Mouse (Mus musculus): ENCODE results near the gene Tomm5. TPM values are rescaled to one million over a fixed set of nuclear protein-coding genes. Genes with fewer than 3 reads are reported as not detected.
"Not testable (repeated sequence)": the region's sequence is repeated elsewhere in the genome, so short reads cannot be mapped to it uniquely, and the experiment has no call there.

Gene Tomm5
- polyA plus RNA-seq, 1 experiment from 2014 or later, result 150 TPM

GRCm38 (mm10) chr4:45081041-45081440 is 26.9 kb downstream of the Tomm5 start:
- H3K36me3 ChIP-seq (ENCODE audit: control insufficient read depth, insufficient read depth, low read length); H3K27me3 ChIP-seq (ENCODE audit: control insufficient read depth, insufficient read depth, low read depth, low read length); H3K9me3 ChIP-seq (replicated peaks; ENCODE audit: control insufficient read depth, low read length, poor library complexity, severe bottlenecking); H3K27ac ChIP-seq (ENCODE audit: low read length); H3K4me2 ChIP-seq (ENCODE audit: low read length); H3K4me3 ChIP-seq (ENCODE audit: low read depth, low read length); ATAC-seq; H3K9ac ChIP-seq (ENCODE audit: low read depth, low read length): not testable (repeated sequence)
- 77% methylated on average over 4 of the region's 4 CpGs for WGBS
- H3K4me1 ChIP-seq (ENCODE audit: control insufficient read depth, insufficient read depth, low read length), result peaks cover 12% of the 10 kb centered on the region

- no peak overlapping the region for H3K27ac ChIP-seq (ENCODE audit: low read length)
- no peak for ATAC-seq
- no peaks in the 10 kb centered on the region for H3K27me3 ChIP-seq (ENCODE audit: control insufficient read depth, insufficient read depth, low read depth, low read length)
- no peaks in the 10 kb centered on the region for H3K36me3 ChIP-seq (ENCODE audit: control insufficient read depth, insufficient read depth, low read length)
- H3K4me2 ChIP-seq (ENCODE audit: low read length), result no peak overlapping the region
- no peaks in the 10 kb centered on the region for H3K4me1 ChIP-seq (ENCODE audit: control insufficient read depth, insufficient read depth, low read length)
- H3K9ac ChIP-seq (ENCODE audit: low read depth, low read length), result no peak overlapping the region
- WGBS, result 84% methylated on average over 6 of the region's 6 CpGs
- H3K9me3 ChIP-seq (replicated peaks; ENCODE audit: control insufficient read depth, low read length, poor library complexity, severe bottlenecking), result no peaks in the 10 kb centered on the region
- H3K4me3 ChIP-seq (ENCODE audit: low read depth, low read length), result no peak overlapping the region
These were observed 34.4 kb downstream of the Tomm5 start for GRCm38 (mm10) chr4:45073544-45073943.

GRCm38 (mm10) chr4:45072261-45072973 is 35.5 kb downstream of the Tomm5 start:
- ATAC-seq, result no peak
- no peak overlapping the region for H3K4me2 ChIP-seq (ENCODE audit: low read length)
- no peak overlapping the region for H3K27ac ChIP-seq (ENCODE audit: low read length)
- no peaks in the 10 kb centered on the region for H3K9me3 ChIP-seq (replicated peaks; ENCODE audit: control insufficient read depth, low read length, poor library complexity, severe bottlenecking)
- no peaks in the 10 kb centered on the region for H3K4me1 ChIP-seq (ENCODE audit: control insufficient read depth, insufficient read depth, low read length)
- H3K27me3 ChIP-seq (ENCODE audit: control insufficient read depth, insufficient read depth, low read depth, low read length), result no peaks in the 10 kb centered on the region
- H3K36me3 ChIP-seq (ENCODE audit: control insufficient read depth, insufficient read depth, low read length), result no peaks in the 10 kb centered on the region
- H3K9ac ChIP-seq (ENCODE audit: low read depth, low read length), result no peak overlapping the region
- WGBS, result 77% methylated on average over 15 of the region's 15 CpGs
- no peak overlapping the region for H3K4me3 ChIP-seq (ENCODE audit: low read depth, low read length)

GRCm38 (mm10) chr4:45067742-45068141 is 40.2 kb downstream of the Tomm5 start:
- whole genome bisulfite sequencing, result 82% methylated on average over 4 of the region's 4 CpGs
- Histone ChIP-seq H3K27me3 (ENCODE audit: control insufficient read depth, insufficient read depth, low read depth, low read length) (no peaks in the 10 kb centered on the region), H3K4me2 (ENCODE audit: low read length) (no peak overlapping the region), H3K27ac (ENCODE audit: low read length) (no peak overlapping the region), H3K36me3 (ENCODE audit: control insufficient read depth, insufficient read depth, low read length) (no peaks in the 10 kb centered on the region), H3K4me1 (ENCODE audit: control insufficient read depth, insufficient read depth, low read length) (no peaks in the 10 kb centered on the region), H3K4me3 (ENCODE audit: low read depth, low read length) (no peak overlapping the region), H3K9me3 (replicated peaks; ENCODE audit: control insufficient read depth, low read length, poor library complexity, severe bottlenecking) (no peaks in the 10 kb centered on the region), H3K9ac (ENCODE audit: low read depth, low read length) (no peak overlapping the region)
- no peak for ATAC-seq

- Histone ChIP-seq H3K4me2 (ENCODE audit: low read length) (no peak overlapping the region), H3K36me3 (ENCODE audit: control insufficient read depth, insufficient read depth, low read length) (0 out of 2 replicates have a peak, but pooled peaks cover 3% of the 10 kb centered on the region), H3K27me3 (ENCODE audit: control insufficient read depth, insufficient read depth, low read depth, low read length) (no peaks in the 10 kb centered on the region), H3K27ac (ENCODE audit: low read length) (no peak overlapping the region), H3K9me3 (replicated peaks; ENCODE audit: control insufficient read depth, low read length, poor library complexity, severe bottlenecking) (no peaks in the 10 kb centered on the region), H3K4me3 (ENCODE audit: low read depth, low read length) (no peak overlapping the region), H3K9ac (ENCODE audit: low read depth, low read length) (no peak overlapping the region), H3K4me1 (ENCODE audit: control insufficient read depth, insufficient read depth, low read length) (no peaks in the 10 kb centered on the region)
- WGBS, result 37% methylated on average over 2 of the region's 2 CpGs
- ATAC-seq, result no peak
These were observed 41.7 kb downstream of the Tomm5 start for GRCm38 (mm10) chr4:45066036-45066730.

GRCm38 (mm10) chr4:45064577-45064976 is 43.3 kb downstream of the Tomm5 start:
- H3K4me1 ChIP-seq (ENCODE audit: control insufficient read depth, insufficient read depth, low read length), result no peaks in the 10 kb centered on the region
- no peak overlapping the region for H3K4me2 ChIP-seq (ENCODE audit: low read length)
- H3K9me3 ChIP-seq (replicated peaks; ENCODE audit: control insufficient read depth, low read length, poor library complexity, severe bottlenecking), result no peaks in the 10 kb centered on the region
- H3K36me3 ChIP-seq (ENCODE audit: control insufficient read depth, insufficient read depth, low read length), result 0 out of 2 replicates have a peak, but pooled peaks cover 3% of the 10 kb centered on the region
- no peaks in the 10 kb centered on the region for H3K27me3 ChIP-seq (ENCODE audit: control insufficient read depth, insufficient read depth, low read depth, low read length)
- ATAC-seq, result no peak
- no peak overlapping the region for H3K27ac ChIP-seq (ENCODE audit: low read length)
- no peak overlapping the region for H3K4me3 ChIP-seq (ENCODE audit: low read depth, low read length)
- no peak overlapping the region for H3K9ac ChIP-seq (ENCODE audit: low read depth, low read length)
- WGBS, result 82% methylated on average over 2 of the region's 2 CpGs

- WGBS, result 63% methylated on average over 1 of the region's 1 CpGs
- H3K36me3 ChIP-seq (ENCODE audit: control insufficient read depth, insufficient read depth, low read length); H3K4me2 ChIP-seq (ENCODE audit: low read length); H3K9me3 ChIP-seq (replicated peaks; ENCODE audit: control insufficient read depth, low read length, poor library complexity, severe bottlenecking); H3K4me3 ChIP-seq (ENCODE audit: low read depth, low read length); H3K4me1 ChIP-seq (ENCODE audit: control insufficient read depth, insufficient read depth, low read length); H3K9ac ChIP-seq (ENCODE audit: low read depth, low read length); H3K27me3 ChIP-seq (ENCODE audit: control insufficient read depth, insufficient read depth, low read depth, low read length); H3K27ac ChIP-seq (ENCODE audit: low read length); ATAC-seq: not testable (repeated sequence)
These were observed 44.1 kb downstream of the Tomm5 start for GRCm38 (mm10) chr4:45063836-45064235.

GRCm38 (mm10) chr4:45055451-45055850 is 52.5 kb downstream of the Tomm5 start:
- Histone ChIP-seq H3K4me2 (ENCODE audit: low read length) (no peak overlapping the region), H3K9me3 (replicated peaks; ENCODE audit: control insufficient read depth, low read length, poor library complexity, severe bottlenecking) (no peaks in the 10 kb centered on the region), H3K4me1 (ENCODE audit: control insufficient read depth, insufficient read depth, low read length) (no peaks in the 10 kb centered on the region), H3K4me3 (ENCODE audit: low read depth, low read length) (no peak overlapping the region), H3K27me3 (ENCODE audit: control insufficient read depth, insufficient read depth, low read depth, low read length) (no peaks in the 10 kb centered on the region), H3K27ac (ENCODE audit: low read length) (no peak overlapping the region), H3K36me3 (ENCODE audit: control insufficient read depth, insufficient read depth, low read length) (peaks cover 20% of the 10 kb centered on the region), H3K9ac (ENCODE audit: low read depth, low read length) (no peak overlapping the region)
- 88% methylated on average over 8 of the region's 8 CpGs for WGBS
- no peak for ATAC-seq

Measured in midbrain, embryonic 16.5 days (tissue).